Mouse (Mus musculus) embryonic fibroblast, embryonic 13.5 days (primary cell): Measurements from ENCODE around the gene Palm3.

ENCODE experiments used
- CTCF ChIP-seq: IDR thresholded peaks from 2 replicates; pipeline ENCODE4 v1.5.1; 2011; ENCODE audit warnings: mild to moderate bottlenecking, control low read depth, low read length, moderate library complexity, borderline replicate concordance; ENCODE audit not compliant: insufficient read depth
- POLR2A ChIP-seq: IDR thresholded peaks from 2 replicates; pipeline ENCODE4 v1.6.1; 2011; ENCODE audit warnings: low read depth, mild to moderate bottlenecking, control low read depth, low read length, moderate library complexity

GRCm38 (mm10) chr8:83976101-83976630, 45.1 kb upstream of the Palm3 start:
- TF ChIP-seq CTCF (peak; percentile 51; the same call in 1 of the 2 replicates), POLR2A (no peak)
